Comparison of ENCODE assay signal across 21 mouse cellular contexts in the genomic region with DNA sequence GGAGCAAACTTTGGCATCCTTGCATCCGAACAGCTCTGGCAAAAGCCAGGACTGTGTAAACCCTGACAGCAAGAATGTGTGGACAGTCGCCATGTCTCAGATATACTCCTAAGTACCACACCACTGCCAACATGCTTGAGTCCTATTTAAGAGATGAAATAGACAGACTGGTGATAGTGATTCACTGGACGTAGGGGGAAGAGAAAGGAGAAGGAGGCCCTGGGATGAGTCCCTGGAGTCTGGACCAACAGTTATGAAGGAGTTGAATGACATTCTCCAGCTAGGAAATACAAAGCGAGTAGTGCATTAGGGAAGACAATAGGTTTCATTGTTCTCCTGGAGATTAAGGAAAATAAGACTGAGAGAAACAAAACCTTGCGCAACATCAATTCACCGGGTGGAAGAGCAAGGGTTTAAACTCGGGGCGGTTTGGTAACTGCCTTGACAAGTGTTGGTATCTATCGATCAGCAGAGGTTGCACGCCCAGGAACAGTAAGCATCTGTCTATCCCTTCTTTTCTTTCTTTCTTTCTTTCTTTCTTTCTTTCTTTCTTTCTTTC. TPM values are rescaled to one million over a fixed set of nuclear protein-coding genes. Genes with fewer than 3 reads are reported as not detected.
DNase-seq lines count a peak whose midpoint lies in the region; TF ChIP-seq lines count a peak whose summit lies in the region.
"Had no signal": no experiment of that assay in that cellular context is flagged by ENCODE, and none has a peak within 500 bp of the region (broad histone marks: within the 10 kb centered on the region; RNA-seq: fewer than 3 reads in every experiment).

No protein-coding gene starts in this region.

- no peaks in the 10 kb centered on the region for H3K79me2 ChIP-seq in C2C12 (ENCODE audit: control insufficient read depth, insufficient read depth)
- H3K79me2 ChIP-seq in myocyte (ENCODE audit: control insufficient read depth, insufficient read depth), result no peaks in the 10 kb centered on the region

- no peak overlapping the region for H3K4me2 ChIP-seq in myocyte (ENCODE audit: low read depth)
- H3K4me2 ChIP-seq: forebrain, embryonic 12.5 days; forebrain, embryonic 15.5 days; heart, embryonic 13.5 days; hindbrain, embryonic 14.5 days had no signal

- H3K4me3 ChIP-seq in C2C12 (ENCODE audit: insufficient read depth, poor library complexity, severe bottlenecking), result no peak overlapping the region
- no peak overlapping the region for H3K4me3 ChIP-seq in myocyte
- H3K4me3 ChIP-seq: forebrain, embryonic 12.5 days; forebrain, embryonic 15.5 days; heart, adult 2 months; heart, embryonic 10.5 days; heart, embryonic 13.5 days had no signal

- no peak overlapping the region for H3ac ChIP-seq in C2C12 (ENCODE audit: control insufficient read depth, insufficient read length, low read depth)
- no peak overlapping the region for H3ac ChIP-seq in myocyte (ENCODE audit: control insufficient read depth, insufficient read length)

- no peaks in the 10 kb centered on the region for H3K79me3 ChIP-seq in C2C12 (ENCODE audit: low read depth)

- no peak for TF ChIP-seq CTCF in C2C12 (IDR thresholded peaks at IDR 0.05; ENCODE audit: control insufficient read depth, insufficient read depth, insufficient read length)

- TF ChIP-seq POLR2A in myocyte (IDR thresholded peaks at IDR 0.05; ENCODE audit: insufficient read length, low read depth), result no peak

- peak; percentile 70 for DNase-seq in 3T3-L1 (ENCODE audit: low read depth, low spot score)
- peak; percentile 30 for DNase-seq in R1 (ENCODE audit: low read depth, low spot score)
- no peak for DNase-seq in lung, postnatal 25 days (ENCODE audit: low spot score)
- DNase-seq in testis, postnatal 14 days (ENCODE audit: low spot score), result no peak
- DNase-seq: adrenal gland, postnatal 10 days; adrenal gland, postnatal 36 days; cerebellum, adult 18-20 months; cerebellum, adult 9-10 months; cerebellum, postnatal 14 days; gastrocnemius, postnatal 25 days; heart, adult 2 months; heart, postnatal 14 days; heart, postnatal 4 days had no signal

- no peaks in the 10 kb centered on the region for H3K27me3 ChIP-seq in C2C12 (ENCODE audit: control insufficient read depth, insufficient read depth, insufficient read length)
- no peaks in the 10 kb centered on the region for H3K27me3 ChIP-seq in myocyte (ENCODE audit: control insufficient read depth, insufficient read depth, insufficient read length)
- H3K27me3 ChIP-seq: CH12.LX; forebrain, embryonic 12.5 days; forebrain, embryonic 15.5 days; heart, embryonic 13.5 days had no signal

- H3K36me3 ChIP-seq in C2C12 (ENCODE audit: control insufficient read depth, insufficient read depth) (no peaks in the 10 kb centered on the region), myocyte (ENCODE audit: control insufficient read depth, insufficient read depth) (no peaks in the 10 kb centered on the region)
- H3K36me3 ChIP-seq: forebrain, embryonic 12.5 days; forebrain, embryonic 15.5 days; heart, embryonic 10.5 days; heart, embryonic 13.5 days had no signal

TF ChIP-seq in C2C12, 6 proteins besides CTCF, POLR2A, EP300 and RAD21:
- no peak for TF ChIP-seq MYOG (IDR thresholded peaks at IDR 0.05; ENCODE audit: control insufficient read depth, extremely low read depth, insufficient read length)
- peak; percentile 82 for TF ChIP-seq CEBPB (IDR thresholded peaks at IDR 0.05; ENCODE audit: low read depth)

TF ChIP-seq in myocyte, 11 proteins besides CTCF, POLR2A, EP300 and RAD21:
- TF ChIP-seq CEBPB (IDR thresholded peaks at IDR 0.05; ENCODE audit: insufficient read depth, poor library complexity, severe bottlenecking) (peak; percentile 83), SRF (IDR thresholded peaks at IDR 0.05; ENCODE audit: control insufficient read depth, insufficient read length, low read depth) (no peak)

RNA-seq across cellular contexts. Expression of gene Nrbf2, which starts 54.3 kb away (rescaled TPM):
- polyA plus RNA-seq in C2C12 (2012; fragmentation: generic; extraction: Trizol), result 14.8 TPM
- polyA plus RNA-seq in myocyte (2012; fragmentation: generic; extraction: Trizol), result 16.8 TPM

Comparison
In these comparisons a context has a peak if more than half of its experiments do, and no peak if none do; other contexts are left out.
1. DNase-seq: peak in 3T3-L1 (single experiment) and R1 (single experiment); none in lung, postnatal 25 days (single experiment) and testis, postnatal 14 days (single experiment).